Mouse (Mus musculus): ENCODE results near the gene Rbpj. TPM values are rescaled to one million over a fixed set of nuclear protein-coding genes. Genes with fewer than 3 reads are reported as not detected.
A peak's percentile ranks its signal among the peaks of the same experiment; 100 is the strongest.

Rbpj gene
- total RNA-seq, 2 experiments from 2014 or later: 17.5 to 22.4 TPM

- peak; percentile 23 to 39 for DNase-seq
These were observed 125.1 kb downstream of the Rbpj start for GRCm38 (mm10) chr5:53590875-53591682.

- no peak for DNase-seq
These were observed 125.7 kb downstream of the Rbpj start for GRCm38 (mm10) chr5:53591683-53592050.

GRCm38 (mm10) chr5:53593080-53593688 lies 127.2 kb downstream of the Rbpj start:
- peak in 1 of 2 experiments; percentile 27 for DNase-seq

- DNase-seq: peak; percentile 44 to 73
These were observed 128.3 kb downstream of the Rbpj start for GRCm38 (mm10) chr5:53594274-53594673.

GRCm38 (mm10) chr5:53598510-53598909 lies 132.6 kb downstream of the Rbpj start:
- DNase-seq: no peak

GRCm38 (mm10) chr5:53599116-53599515 lies 133.2 kb downstream of the Rbpj start:
- no peak for DNase-seq

GRCm38 (mm10) chr5:53602194-53602593 lies 136.2 kb downstream of the Rbpj start:
- no peak for DNase-seq

GRCm38 (mm10) chr5:53605450-53605849 lies 139.5 kb downstream of the Rbpj start:
- DNase-seq: no peak

GRCm38 (mm10) chr5:53607230-53607996 lies 141.5 kb downstream of the Rbpj start:
- no peak for DNase-seq

- no peak for DNase-seq
These were observed 152.9 kb downstream of the Rbpj start for GRCm38 (mm10) chr5:53618844-53619243.

- DNase-seq: no peak
These were observed 166.1 kb downstream of the Rbpj start for GRCm38 (mm10) chr5:53632026-53632425.

- DNase-seq: no peak
These were observed 170.8 kb downstream of the Rbpj start for GRCm38 (mm10) chr5:53636795-53637194.

GRCm38 (mm10) chr5:53637206-53637605 lies 171.3 kb downstream of the Rbpj start:
- DNase-seq: no peak

- peak; percentile 11 to 55 for DNase-seq
These were observed 172.7 kb downstream of the Rbpj start for GRCm38 (mm10) chr5:53638647-53639046.

- no peak for DNase-seq
These were observed 180.7 kb downstream of the Rbpj start for GRCm38 (mm10) chr5:53646669-53647068.

GRCm38 (mm10) chr5:53647358-53647757 lies 181.4 kb downstream of the Rbpj start:
- no peak for DNase-seq

GRCm38 (mm10) chr5:53656596-53656995 lies 190.6 kb downstream of the Rbpj start:
- no peak for DNase-seq

GRCm38 (mm10) chr5:53657925-53658324 lies 192.0 kb downstream of the Rbpj start:
- no peak for DNase-seq

GRCm38 (mm10) chr5:53661508-53661907 lies 195.6 kb downstream of the Rbpj start:
- DNase-seq: no peak

GRCm38 (mm10) chr5:53662413-53662812 lies 196.5 kb downstream of the Rbpj start:
- DNase-seq: no peak

GRCm38 (mm10) chr5:53663665-53664064 lies 197.7 kb downstream of the Rbpj start:
- DNase-seq: no peak

GRCm38 (mm10) chr5:53668021-53668420 lies 202.1 kb downstream of the Rbpj start:
- no peak for DNase-seq

Measured in heart, adult 18-20 months (tissue).